Mouse (Mus musculus): ENCODE measurements around the gene Sspo. TPM values are rescaled to one million over a fixed set of nuclear protein-coding genes. Genes with fewer than 3 reads are reported as not detected.

The Sspo gene
- polyA plus RNA-seq, 1 experiment, result 2.5 TPM

- Histone ChIP-seq H3K79me2 (ENCODE audit: control insufficient read depth, insufficient read depth) (no peaks in the 10 kb centered on the region), H3ac (ENCODE audit: control insufficient read depth, insufficient read length) (no peak overlapping the region), H3K27me3 (ENCODE audit: control insufficient read depth, insufficient read depth, insufficient read length) (no peaks in the 10 kb centered on the region), H3K4me2 (ENCODE audit: low read depth) (no peak overlapping the region), H3K36me3 (ENCODE audit: control insufficient read depth, insufficient read depth) (no peaks in the 10 kb centered on the region), H3K4me3 (no peak overlapping the region)
- TF ChIP-seq REST (IDR thresholded peaks at IDR 0.05; ENCODE audit: insufficient read depth, insufficient read length) (no peak), POLR2A (IDR thresholded peaks at IDR 0.05; ENCODE audit: insufficient read length, low read depth) (no peak), CEBPB (IDR thresholded peaks at IDR 0.05; ENCODE audit: insufficient read depth, poor library complexity, severe bottlenecking) (no peak), USF1 (IDR thresholded peaks at IDR 0.05; ENCODE audit: low read depth) (no peak), TCF3 (IDR thresholded peaks at IDR 0.05; ENCODE audit: insufficient read length, low read depth) (no peak), POLR2AphosphoS2 (IDR thresholded peaks at IDR 0.05; ENCODE audit: insufficient read length, low read depth) (no peak), TCF12 (IDR thresholded peaks at IDR 0.05; ENCODE audit: insufficient read depth, poor library complexity, severe bottlenecking) (no peak), MAX (IDR thresholded peaks at IDR 0.05; ENCODE audit: low read depth) (no peak), SRF (IDR thresholded peaks at IDR 0.05; ENCODE audit: control insufficient read depth, insufficient read length, low read depth) (no peak), MYOG (IDR thresholded peaks at IDR 0.05; ENCODE audit: control insufficient read depth in 1 of 3, insufficient read depth in 1 of 3, insufficient read length in 2 of 3, low read depth in 2 of 3) (no peak), E2F4 (IDR thresholded peaks at IDR 0.05; ENCODE audit: insufficient read depth) (no peak), MYOD1 (IDR thresholded peaks at IDR 0.05; ENCODE audit: control insufficient read depth in 1 of 3, insufficient read length in 2 of 3, low read depth in 2 of 3) (no peak)
Observed at GRCm38 (mm10) chr6:48426956-48427355, 21.1 kb upstream of the Sspo start.

- Histone ChIP-seq H3K4me3 (no peak overlapping the region), H3K27me3 (ENCODE audit: control insufficient read depth, insufficient read depth, insufficient read length) (no peaks in the 10 kb centered on the region), H3ac (ENCODE audit: control insufficient read depth, insufficient read length) (no peak overlapping the region), H3K4me2 (ENCODE audit: low read depth) (no peak overlapping the region), H3K36me3 (ENCODE audit: control insufficient read depth, insufficient read depth) (no peaks in the 10 kb centered on the region), H3K79me2 (ENCODE audit: control insufficient read depth, insufficient read depth) (no peaks in the 10 kb centered on the region)
- TF ChIP-seq SRF (IDR thresholded peaks at IDR 0.05; ENCODE audit: control insufficient read depth, insufficient read length, low read depth), result no peak
- TF ChIP-seq TCF3 (IDR thresholded peaks at IDR 0.05; ENCODE audit: insufficient read length, low read depth), result no peak
- no peak for TF ChIP-seq E2F4 (IDR thresholded peaks at IDR 0.05; ENCODE audit: insufficient read depth)
- TF ChIP-seq TCF12 (IDR thresholded peaks at IDR 0.05; ENCODE audit: insufficient read depth, poor library complexity, severe bottlenecking), result no peak
- no peak for TF ChIP-seq POLR2AphosphoS2 (IDR thresholded peaks at IDR 0.05; ENCODE audit: insufficient read length, low read depth)
- no peak for TF ChIP-seq MAX (IDR thresholded peaks at IDR 0.05; ENCODE audit: low read depth)
- TF ChIP-seq POLR2A (IDR thresholded peaks at IDR 0.05; ENCODE audit: insufficient read length, low read depth), result no peak
- TF ChIP-seq MYOG (IDR thresholded peaks at IDR 0.05; ENCODE audit: control insufficient read depth in 1 of 3, insufficient read depth in 1 of 3, insufficient read length in 2 of 3, low read depth in 2 of 3), result no peak
- no peak for TF ChIP-seq REST (IDR thresholded peaks at IDR 0.05; ENCODE audit: insufficient read depth, insufficient read length)
- TF ChIP-seq USF1 (IDR thresholded peaks at IDR 0.05; ENCODE audit: low read depth), result no peak
- no peak for TF ChIP-seq CEBPB (IDR thresholded peaks at IDR 0.05; ENCODE audit: insufficient read depth, poor library complexity, severe bottlenecking)
Observed at GRCm38 (mm10) chr6:48428769-48429557, 19.1 kb upstream of the Sspo start.

- H3ac ChIP-seq (ENCODE audit: control insufficient read depth, insufficient read length), result no peak overlapping the region
- no peaks in the 10 kb centered on the region for H3K27me3 ChIP-seq (ENCODE audit: control insufficient read depth, insufficient read depth, insufficient read length)
- H3K4me3 ChIP-seq, result no peak overlapping the region
- TF ChIP-seq USF1 (IDR thresholded peaks at IDR 0.05; ENCODE audit: low read depth), result no peak
- H3K79me2 ChIP-seq (ENCODE audit: control insufficient read depth, insufficient read depth), result no peaks in the 10 kb centered on the region
- H3K36me3 ChIP-seq (ENCODE audit: control insufficient read depth, insufficient read depth), result no peaks in the 10 kb centered on the region
- H3K4me2 ChIP-seq (ENCODE audit: low read depth), result no peak overlapping the region
Observed at GRCm38 (mm10) chr6:48430748-48431147, 17.3 kb upstream of the Sspo start.

GRCm38 (mm10) chr6:48432893-48433816 is 14.9 kb upstream of the Sspo start:
- Histone ChIP-seq H3K4me2 (ENCODE audit: low read depth) (no peak overlapping the region), H3K79me2 (ENCODE audit: control insufficient read depth, insufficient read depth) (no peaks in the 10 kb centered on the region), H3K4me3 (no peak overlapping the region), H3K27me3 (ENCODE audit: control insufficient read depth, insufficient read depth, insufficient read length) (no peaks in the 10 kb centered on the region), H3K36me3 (ENCODE audit: control insufficient read depth, insufficient read depth) (no peaks in the 10 kb centered on the region), H3ac (ENCODE audit: control insufficient read depth, insufficient read length) (no peak overlapping the region)
- TF ChIP-seq SRF (IDR thresholded peaks at IDR 0.05; ENCODE audit: control insufficient read depth, insufficient read length, low read depth) (no peak), POLR2AphosphoS2 (IDR thresholded peaks at IDR 0.05; ENCODE audit: insufficient read length, low read depth) (no peak), POLR2A (IDR thresholded peaks at IDR 0.05; ENCODE audit: insufficient read length, low read depth) (no peak), TCF12 (IDR thresholded peaks at IDR 0.05; ENCODE audit: insufficient read depth, poor library complexity, severe bottlenecking) (no peak), REST (IDR thresholded peaks at IDR 0.05; ENCODE audit: insufficient read depth, insufficient read length) (no peak), TCF3 (IDR thresholded peaks at IDR 0.05; ENCODE audit: insufficient read length, low read depth) (no peak)
